ENCODE assay signal across 19 mouse cellular contexts in the genomic region with DNA sequence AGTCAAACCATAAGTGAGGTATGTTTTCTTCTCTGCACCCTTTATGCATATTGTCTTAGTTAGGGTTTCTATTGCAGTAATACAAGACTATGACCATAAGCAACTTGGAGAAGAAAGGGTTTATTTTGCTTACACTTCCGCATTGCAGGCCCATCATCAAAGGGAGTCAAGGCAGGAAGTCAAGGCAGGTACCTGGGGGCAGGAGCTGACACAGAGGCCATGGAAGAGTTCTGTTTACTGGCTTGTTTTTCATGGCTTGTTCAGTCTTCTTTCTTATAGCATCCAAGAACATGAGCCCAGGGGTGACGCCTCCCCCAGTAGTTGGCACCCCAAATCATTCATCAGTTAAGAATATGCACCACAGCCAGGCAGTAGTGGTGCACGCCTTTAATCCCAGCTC. TPM values are rescaled to one million over a fixed set of nuclear protein-coding genes. Genes with fewer than 3 reads are reported as not detected.
A peak's percentile ranks its signal among the peaks of the same experiment; 100 is the strongest.
DNase-seq lines count a peak whose midpoint lies in the region.
"Had no signal": no experiment of that assay in that cellular context is flagged by ENCODE, and none has a peak within 500 bp of the region (broad histone marks: within the 10 kb centered on the region; RNA-seq: fewer than 3 reads in every experiment).

No protein-coding gene starts in this region.

- DNase-seq in heart, adult 11 months: peak; percentile 72
- DNase-seq in heart, postnatal 4 days: no peak
- DNase-seq in T-cell, adult 2 months (ENCODE audit: low spot score): peak; percentile 47
- DNase-seq in naive thymus-derived CD4-positive, alpha-beta T cell, adult 2 months (ENCODE audit: low read depth): peak; percentile 49
- no peak for DNase-seq in kidney, postnatal 25 days
- no peak for DNase-seq in frontal cortex, adult 2 months (ENCODE audit: extremely low spot score in 1 of 2, low spot score in 1 of 2)
- DNase-seq: adrenal gland, adult 2 months; adrenal gland, postnatal 10 days; adrenal gland, postnatal 25 days; B cell, adult 2 months; cerebellum, adult 11 months; cerebellum, adult 18-20 months; cerebellum, adult 8-10 months; cerebellum, adult 9-11 months; cerebellum, postnatal 14 days; cerebellum, postnatal 36 days; embryo, embryonic 11 days; forebrain, postnatal 0 days had no signal

RNA-seq across cellular contexts. Expression of a gene that starts 6.6 kb away (rescaled TPM):
- 10 to 100 TPM; 25.4 to 27.5 TPM for total RNA-seq in heart, postnatal 4 days (2021)
- 28.2 and 33.2 TPM in 2 replicates for polyA plus RNA-seq in frontal cortex, adult 2 months (2012; rRNA removed)
- polyA plus RNA-seq: G1E had no signal

Comparison
In these comparisons a context has a peak if more than half of its experiments do, and no peak if none do; other contexts are left out.
1. DNase-seq: peak in heart, adult 11 months (single experiment), T-cell, adult 2 months (single experiment) and naive thymus-derived CD4-positive, alpha-beta T cell, adult 2 months (single experiment); none in heart, postnatal 4 days (single experiment), kidney, postnatal 25 days (0 of 2) and frontal cortex, adult 2 months (0 of 2).